Mouse (Mus musculus) layer of hippocampus, adult 18-20 months (tissue): ENCODE measurements around the gene Acrv1. TPM values are rescaled to one million over a fixed set of nuclear protein-coding genes. Genes with fewer than 3 reads are reported as not detected.
"Not testable (repeated sequence)": the region's sequence is repeated elsewhere in the genome, so short reads cannot be mapped to it uniquely, and the experiment has no call there.

Source experiments
- DNase-seq, 2 experiments: peaks; one replicate each; pipeline ENCODE4 v3.0.0; 2022; ENCODE audit warnings: low spot score in 2 of 2
- long read RNA-seq: library from polyadenylated mRNA; stranded (forward); transcript quantifications from one replicate; pipeline ENCODE4 v2.0.0, GENCODE M21; 2021
- total RNA-seq, 2 experiments: library from RNA; stranded (reverse); gene quantifications; 2 replicates each; pipeline ENCODE4 v1.2.3; 2021

The Acrv1 gene
- not detected for total RNA-seq
- long read RNA-seq: 0 reads

GRCm38 (mm10) chr9:36692920-36693319 is at the start of gene Acrv1:
TSS of gene Acrv1 (plus strand) at chr9:36693220.
- no peak for DNase-seq

- DNase-seq: not testable (repeated sequence)
These were observed 49.7 kb upstream of the Acrv1 start, which contains the start of gene A630095E13Rik for GRCm38 (mm10) chr9:36643276-36643675. TSS of gene A630095E13Rik (minus strand) at chr9:36643376.

- no peak for DNase-seq
These were observed 11.6 kb upstream of the Acrv1 start for GRCm38 (mm10) chr9:36681424-36681823.

- DNase-seq: peak in 1 of 2 experiments; percentile 12
These were observed 5.7 kb upstream of the Acrv1 start for GRCm38 (mm10) chr9:36687329-36687728.

GRCm38 (mm10) chr9:36694276-36694675 is 1.3 kb downstream of the Acrv1 start:
- no peak for DNase-seq

GRCm38 (mm10) chr9:36705923-36706322 is 12.9 kb downstream of the Acrv1 start:
- no peak for DNase-seq

GRCm38 (mm10) chr9:36707304-36707703 is 14.3 kb downstream of the Acrv1 start:
- no peak for DNase-seq

GRCm38 (mm10) chr9:36716624-36717023 is 23.6 kb downstream of the Acrv1 start:
- DNase-seq: peak in 1 of 2 experiments; percentile 20

- peak; percentile 84 to 95 for DNase-seq
These were observed 33.4 kb downstream of the Acrv1 start for GRCm38 (mm10) chr9:36726131-36727033.

- no peak for DNase-seq
These were observed 34.2 kb downstream of the Acrv1 start, which contains the start of gene Chek1 for GRCm38 (mm10) chr9:36727034-36727755. TSS of gene Chek1 (minus strand) at chr9:36727065.

Other genes starting within 250 kb of the Acrv1 start
- gene Gm9513, start 217.6 kb upstream of the Acrv1 start, total RNA-seq: not detected
- not detected for gene Gm5615, start 151.3 kb upstream of the Acrv1 start, total RNA-seq
- not detected for gene Gm17689, start 110.6 kb upstream of the Acrv1 start, total RNA-seq
- gene A630095E13Rik, start 49.8 kb upstream of the Acrv1 start, total RNA-seq: not detected
- gene Chek1, start 33.8 kb downstream of the Acrv1 start, total RNA-seq: 1 to 10 TPM; 2.3 to 2.9 TPM
- gene Stt3a, start 74.5 kb downstream of the Acrv1 start, total RNA-seq: 10 to 100 TPM; 60.6 to 68.5 TPM
- gene Ei24, start 104.2 kb downstream of the Acrv1 start, total RNA-seq: 100 to 1,000 TPM in 1 of 2 experiments, 10 to 100 TPM in 1; 96.1 to 105 TPM
- 100 to 1,000 TPM; 274 to 280 TPM for gene Fez1, start 128.6 kb downstream of the Acrv1 start, total RNA-seq